Mouse (Mus musculus) C2C12 (cell line): Measurements from ENCODE around the gene Gm10100.

ENCODE experiments used
- MAX ChIP-seq: IDR thresholded peaks from one replicate; pipeline ENCODE4 v1.6.1; 2011; ENCODE audit warnings: mild to moderate bottlenecking, control low read depth
- USF1 ChIP-seq: IDR thresholded peaks from one replicate; pipeline ENCODE4 v1.6.1; 2011; ENCODE audit warnings: low read depth, mild to moderate bottlenecking, control low read depth, moderate library complexity

DNA sequence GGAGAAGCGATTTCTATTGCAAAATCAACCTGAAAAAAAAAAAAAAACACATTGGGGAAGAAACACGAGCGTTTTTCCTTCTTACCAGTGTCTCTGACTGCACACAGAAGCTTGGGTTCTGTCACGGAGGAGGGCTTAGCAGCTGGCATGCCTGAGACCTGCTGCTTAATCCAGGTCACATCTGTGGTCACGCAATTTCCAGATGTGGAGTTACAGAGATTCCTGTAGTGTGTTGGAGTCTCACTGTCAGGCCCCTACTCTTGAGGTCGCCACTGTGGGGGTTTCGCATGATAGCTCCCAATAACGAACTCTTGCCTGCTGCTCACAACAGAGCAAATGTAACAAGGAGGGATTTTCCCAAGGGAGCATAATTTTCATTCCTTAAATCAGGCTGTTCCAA is 42.1 kb upstream of the Gm10100 start:
- no peak for TF ChIP-seq USF1
- no peak for TF ChIP-seq MAX
